Mouse (Mus musculus): Measurements from ENCODE around the gene Dync1li2.

Dync1li2 gene

DNA sequence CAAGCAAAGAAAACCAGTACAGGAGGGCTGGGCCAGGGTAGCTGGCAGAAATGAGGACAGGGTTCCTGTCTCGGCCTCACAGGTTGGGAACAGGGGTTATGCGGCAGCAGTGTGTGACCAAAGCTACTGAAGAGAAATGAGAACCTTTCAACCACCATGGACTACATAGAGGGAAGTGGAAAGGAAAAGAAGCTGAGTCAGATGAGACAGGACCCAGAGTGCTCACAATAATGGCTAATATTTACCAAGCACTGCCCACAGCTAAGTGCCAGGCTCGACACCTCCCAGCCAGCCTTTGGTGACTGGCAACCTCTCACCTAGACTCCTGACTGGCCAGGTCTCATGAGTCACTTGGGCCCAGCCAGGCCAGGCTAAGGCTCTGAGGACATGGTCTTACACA, 58.9 kb downstream of the Dync1li2 start:
- in situ Hi-C loops (cut with MboI, MseI) = no loop called here

- in situ Hi-C loops (cut with MboI, MseI) = no loop called here
Observed at GRCm38 (mm10) chr8:104383296-104383695, 59.6 kb downstream of the Dync1li2 start.

GRCm38 (mm10) chr8:104380961-104381411, 61.9 kb downstream of the Dync1li2 start:
- in situ Hi-C loops (cut with MboI, MseI) = no loop called here

DNA sequence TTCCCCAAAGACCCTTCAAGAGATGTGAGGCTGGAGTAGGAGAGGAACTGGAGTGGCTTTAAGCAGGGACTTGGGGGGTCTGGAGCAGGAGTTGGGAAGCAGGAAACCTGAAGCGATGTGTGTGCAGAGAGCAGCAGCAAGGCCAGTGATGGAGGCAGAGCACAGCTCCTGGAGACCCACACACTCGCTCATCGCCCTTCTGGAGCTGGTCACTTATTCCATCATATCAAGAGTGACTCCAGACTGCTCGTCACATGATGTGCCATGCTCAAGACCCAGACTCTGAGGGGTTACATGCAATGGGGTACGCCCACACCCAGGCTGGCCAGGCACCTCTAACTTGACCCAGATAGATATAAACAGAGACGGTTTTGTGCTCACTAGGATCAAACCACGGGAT, 62.6 kb downstream of the Dync1li2 start:
- in situ Hi-C loops (cut with MboI, MseI) = no loop called here

GRCm38 (mm10) chr8:104379301-104379836, 63.5 kb downstream of the Dync1li2 start:
- in situ Hi-C loops (cut with MboI, MseI) = no loop called here

GRCm38 (mm10) chr8:104376669-104377068, 66.2 kb downstream of the Dync1li2 start:
- in situ Hi-C loops (cut with MboI, MseI) = no loop called here

DNA sequence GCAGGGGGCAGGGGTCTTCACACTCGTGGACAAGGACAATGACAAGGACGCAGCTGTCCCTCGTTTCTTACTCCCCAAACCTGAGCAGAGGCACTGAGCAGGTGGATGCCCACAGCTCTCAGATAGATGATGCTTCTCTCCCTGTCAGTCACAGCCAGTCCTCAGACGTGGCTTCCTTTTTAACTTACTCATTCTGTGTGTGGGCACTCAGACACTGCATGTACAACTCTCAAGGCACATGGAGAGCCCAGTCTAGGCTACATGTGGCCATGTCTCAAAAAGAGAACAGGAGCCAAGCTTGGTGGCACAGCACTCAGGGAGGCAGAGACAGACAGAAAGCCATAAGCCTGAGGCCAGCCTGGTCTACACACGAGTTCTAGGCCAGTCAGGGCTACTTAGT, 66.9 kb downstream of the Dync1li2 start:
- in situ Hi-C loops (cut with MboI, MseI) = no loop called here

GRCm38 (mm10) chr8:104374864-104375846, 67.7 kb downstream of the Dync1li2 start:
- in situ Hi-C loops (cut with MboI, MseI) = no loop called here

DNA sequence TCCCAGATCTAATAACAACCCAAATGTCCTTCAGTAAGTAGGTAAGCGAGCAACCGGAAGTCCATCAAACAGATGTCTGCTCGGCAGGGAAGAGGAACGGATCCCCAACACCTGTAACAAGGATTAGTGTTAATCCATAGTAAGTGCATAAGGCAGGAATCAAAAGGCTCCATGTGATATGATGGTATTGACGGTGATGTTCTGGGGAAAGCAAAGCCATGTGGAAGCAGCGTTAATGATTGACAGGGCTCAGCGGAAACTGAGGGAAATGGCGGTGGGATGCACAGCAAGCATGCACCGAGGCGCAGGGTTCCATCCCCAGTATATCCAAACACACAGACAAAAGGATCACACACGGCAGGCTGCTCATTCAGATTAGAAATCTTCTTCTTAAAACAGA, 68.6 kb downstream of the Dync1li2 start:
- in situ Hi-C loops (cut with MboI, MseI) = no loop called here

GRCm38 (mm10) chr8:104373779-104374178, 69.1 kb downstream of the Dync1li2 start:
- in situ Hi-C loops (cut with MboI, MseI) = no loop called here

GRCm38 (mm10) chr8:104371121-104371520, 71.7 kb downstream of the Dync1li2 start:
- in situ Hi-C loops (cut with MboI, MseI) = no loop called here

- in situ Hi-C loops (cut with MboI, MseI) = no loop called here
Observed at GRCm38 (mm10) chr8:104370071-104370470, 72.8 kb downstream of the Dync1li2 start.

GRCm38 (mm10) chr8:104369591-104369990, 73.3 kb downstream of the Dync1li2 start:
- in situ Hi-C loops (cut with MboI, MseI) = no loop called here

Data from regulatory T cell (primary cell).